Mouse (Mus musculus) lung, adult 2 months (tissue): ENCODE measurements at regions not wholly inside any gene's neighbourhood (a gene's known extent, or its start where the extent isn't known, plus 50 kb on each side); places are given as distances from the start of the nearest gene placed in this dataset.

Source experiments
- CTCF ChIP-seq: fragments of 200-500 bp; IDR thresholded peaks from 2 replicates; pipeline ENCODE4 v1.5.1; 2011; ENCODE audit warnings: mild to moderate bottlenecking, low read length, control low read depth; ENCODE audit not compliant: insufficient read depth
- POLR2A ChIP-seq: fragments of 200-500 bp; IDR thresholded peaks from 2 replicates; pipeline ENCODE4 v1.6.1; 2011; ENCODE audit warnings: low read depth, mild to moderate bottlenecking, control low read depth, low read length, borderline replicate concordance; ENCODE audit errors: extremely low read depth

DNA sequence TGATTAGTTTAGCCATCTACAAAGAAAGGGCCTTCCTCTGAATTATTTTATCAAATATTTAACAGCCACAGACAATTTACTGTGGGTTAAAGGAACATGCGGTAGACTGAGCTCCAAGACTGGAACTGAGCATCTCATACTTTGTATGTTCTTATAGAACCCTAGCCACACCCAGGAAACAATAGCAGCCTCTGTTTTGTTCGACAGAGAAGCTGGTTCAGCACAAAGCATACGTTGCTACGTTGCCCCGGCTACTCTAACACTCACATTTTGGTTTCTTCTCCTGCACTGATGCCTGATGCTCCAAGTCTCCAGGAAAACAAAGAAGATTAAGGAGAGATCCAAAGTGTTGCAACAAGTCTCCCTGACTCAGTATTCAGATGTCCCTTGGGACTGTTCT, 189.5 kb upstream of the 4930412O13Rik start:
- no peak for TF ChIP-seq CTCF
- TF ChIP-seq POLR2A = no peak
